Mouse (Mus musculus): ENCODE results near the gene Nsa2. TPM values are rescaled to one million over a fixed set of nuclear protein-coding genes. Genes with fewer than 3 reads are reported as not detected.

Nsa2 gene
- polyA plus RNA-seq, 1 experiment: 32.5 TPM

DNA sequence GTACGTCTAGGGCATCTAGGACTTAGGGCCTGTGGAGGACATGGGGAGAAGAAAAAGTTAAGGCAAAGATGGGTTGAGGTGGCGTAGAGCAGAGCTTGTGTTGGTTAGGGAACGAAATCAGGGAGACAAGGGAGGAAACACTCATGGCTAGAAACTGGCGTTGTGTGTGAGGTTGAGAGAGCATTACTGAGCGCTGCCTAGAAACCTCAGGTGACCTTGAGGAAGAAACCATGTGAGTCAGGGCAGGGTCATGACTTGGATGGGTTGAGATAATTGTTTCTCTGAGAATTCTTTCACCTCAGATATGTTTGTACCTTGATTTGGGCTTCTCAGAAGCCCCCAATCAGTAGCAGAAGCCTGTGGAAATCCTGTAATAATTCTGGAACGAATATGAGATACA lies 50.3 kb downstream of the Nsa2 start:
- Histone ChIP-seq H3K27me3 (replicated peaks; ENCODE audit: control insufficient read depth, insufficient read depth, low read length) (no peaks in the 10 kb centered on the region), H3K4me1 (ENCODE audit: control insufficient read depth, insufficient read depth, low read length) (no peaks in the 10 kb centered on the region), H3K36me3 (ENCODE audit: control insufficient read depth, insufficient read depth, low read length) (no peaks in the 10 kb centered on the region), H3K27ac (ENCODE audit: insufficient read depth, low read depth, low read length) (no peak overlapping the region), H3K4me3 (ENCODE audit: insufficient read depth, low read depth, low read length) (no peak overlapping the region)
- DNase-seq: no peak
- 91% methylated on average over 6 of the region's 6 CpGs for WGBS
- TF ChIP-seq POLR2A (IDR thresholded peaks at IDR 0.05; ENCODE audit: low read depth, low read length): no peak
- no peak for TF ChIP-seq CTCF (conservative IDR thresholded peaks at IDR 0.05; ENCODE audit: insufficient read depth, insufficient read length, low read depth, low read length)

DNA sequence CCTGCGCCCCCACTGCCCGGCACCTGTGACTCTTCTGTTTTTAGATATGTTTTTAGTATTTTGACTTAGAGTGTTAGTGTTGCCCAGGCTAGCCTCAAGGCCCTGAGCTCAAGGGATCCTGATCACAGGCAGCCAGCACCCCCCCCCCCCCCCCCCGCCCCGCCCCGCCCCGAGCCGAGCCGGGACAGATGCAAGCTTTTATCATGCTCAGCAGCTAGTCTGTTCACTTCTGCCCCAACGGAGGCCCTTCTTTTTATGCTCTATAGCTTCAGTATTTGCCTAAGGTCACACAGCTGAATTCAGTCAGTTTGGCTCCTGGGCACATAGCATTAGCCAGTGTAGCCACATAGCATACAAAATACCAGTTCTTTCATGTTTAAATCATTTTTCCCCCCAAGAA lies 51.4 kb downstream of the Nsa2 start:
- 74% methylated on average over 9 of the region's 9 CpGs for WGBS
- no peak for DNase-seq
- no peaks in the 10 kb centered on the region for H3K27me3 ChIP-seq (replicated peaks; ENCODE audit: control insufficient read depth, insufficient read depth, low read length)
- H3K4me3 ChIP-seq (ENCODE audit: insufficient read depth, low read depth, low read length): no peak overlapping the region
- H3K4me1 ChIP-seq (ENCODE audit: control insufficient read depth, insufficient read depth, low read length): no peaks in the 10 kb centered on the region
- H3K36me3 ChIP-seq (ENCODE audit: control insufficient read depth, insufficient read depth, low read length): no peaks in the 10 kb centered on the region
- TF ChIP-seq POLR2A (IDR thresholded peaks at IDR 0.05; ENCODE audit: low read depth, low read length) (no peak), CTCF (conservative IDR thresholded peaks at IDR 0.05; ENCODE audit: insufficient read depth, insufficient read length, low read depth, low read length) (no peak)
- no peak overlapping the region for H3K27ac ChIP-seq (ENCODE audit: insufficient read depth, low read depth, low read length)

DNA sequence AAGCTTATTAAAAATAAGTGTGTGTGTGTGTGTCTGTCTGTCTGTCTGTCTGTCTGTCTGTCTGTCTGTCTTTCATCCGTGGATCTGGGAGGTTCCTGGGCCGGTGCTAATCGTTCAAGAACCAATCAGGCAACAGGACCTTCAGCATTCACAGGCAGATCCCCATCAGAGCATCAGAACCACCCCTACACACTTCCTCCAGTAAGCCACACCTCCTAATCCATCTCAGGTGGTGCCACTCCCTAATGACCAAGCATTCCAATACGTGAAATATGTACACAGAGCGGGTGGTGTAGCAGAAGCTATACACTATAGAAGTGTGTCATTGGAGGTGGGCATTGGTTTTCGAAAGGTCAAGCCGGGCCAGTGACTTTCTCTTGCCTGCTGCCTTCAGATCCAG lies 55.3 kb downstream of the Nsa2 start:
- DNase-seq: no peak
- H3K27ac ChIP-seq (ENCODE audit: insufficient read depth, low read depth, low read length): no peak overlapping the region
- H3K27me3 ChIP-seq (replicated peaks; ENCODE audit: control insufficient read depth, insufficient read depth, low read length): no peaks in the 10 kb centered on the region
- TF ChIP-seq CTCF (conservative IDR thresholded peaks at IDR 0.05; ENCODE audit: insufficient read depth, insufficient read length, low read depth, low read length): no peak
- TF ChIP-seq POLR2A (IDR thresholded peaks at IDR 0.05; ENCODE audit: low read depth, low read length): no peak
- 89% methylated on average over 7 of the region's 7 CpGs for WGBS
- no peaks in the 10 kb centered on the region for H3K36me3 ChIP-seq (ENCODE audit: control insufficient read depth, insufficient read depth, low read length)
- no peaks in the 10 kb centered on the region for H3K4me1 ChIP-seq (ENCODE audit: control insufficient read depth, insufficient read depth, low read length)
- no peak overlapping the region for H3K4me3 ChIP-seq (ENCODE audit: insufficient read depth, low read depth, low read length)

DNA sequence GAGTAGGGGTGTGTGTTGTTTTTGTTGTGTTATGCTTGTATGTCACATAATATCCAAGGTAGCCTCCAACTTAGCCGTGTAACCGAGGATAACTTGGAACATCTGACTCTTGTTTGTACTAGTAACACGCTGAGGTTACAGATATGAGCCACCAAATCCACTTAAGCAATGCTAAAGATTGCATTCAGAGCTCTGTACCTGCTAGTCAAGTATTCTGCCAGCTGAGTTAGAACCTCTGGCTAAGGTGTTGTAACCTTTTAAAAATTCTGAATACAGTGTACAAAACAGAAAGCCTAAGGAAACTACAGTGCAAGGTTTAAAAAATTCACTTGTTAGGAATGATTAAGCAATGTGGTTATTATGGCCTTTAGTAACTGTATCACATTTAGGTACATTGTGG lies 57.1 kb downstream of the Nsa2 start:
- Histone ChIP-seq H3K27ac (ENCODE audit: insufficient read depth, low read depth, low read length) (no peak overlapping the region), H3K27me3 (replicated peaks; ENCODE audit: control insufficient read depth, insufficient read depth, low read length) (no peaks in the 10 kb centered on the region; the same call in 1 of the 2 replicates), H3K36me3 (ENCODE audit: control insufficient read depth, insufficient read depth, low read length) (no peaks in the 10 kb centered on the region), H3K4me3 (ENCODE audit: insufficient read depth, low read depth, low read length) (no peak overlapping the region), H3K4me1 (ENCODE audit: control insufficient read depth, insufficient read depth, low read length) (no peaks in the 10 kb centered on the region)
- WGBS: 79% methylated on average over 3 of the region's 3 CpGs
- DNase-seq: no peak
- TF ChIP-seq CTCF (conservative IDR thresholded peaks at IDR 0.05; ENCODE audit: insufficient read depth, insufficient read length, low read depth, low read length) (no peak), POLR2A (IDR thresholded peaks at IDR 0.05; ENCODE audit: low read depth, low read length) (no peak)

DNA sequence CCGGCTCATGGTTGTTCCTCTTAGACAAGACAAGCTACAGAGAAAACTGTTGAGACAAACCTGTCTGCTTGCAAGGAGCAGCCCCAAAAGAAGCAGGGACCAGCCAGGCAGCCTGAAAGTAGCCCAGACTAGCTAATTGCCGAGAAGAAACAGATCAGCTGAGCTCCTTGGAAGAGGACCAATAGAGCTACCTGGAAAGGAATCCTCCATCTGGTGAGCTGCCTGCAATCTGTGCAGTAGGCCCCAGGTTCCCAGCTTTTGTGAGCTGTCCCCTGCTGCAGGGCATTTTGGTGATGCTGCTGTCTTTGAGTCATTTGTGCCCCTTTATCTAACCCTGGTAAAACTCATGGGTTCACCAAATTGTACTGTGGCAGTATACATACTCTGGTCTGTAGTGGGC lies 57.5 kb downstream of the Nsa2 start:
- Histone ChIP-seq H3K36me3 (ENCODE audit: control insufficient read depth, insufficient read depth, low read length) (no peaks in the 10 kb centered on the region), H3K4me3 (ENCODE audit: insufficient read depth, low read depth, low read length) (no peak overlapping the region), H3K4me1 (ENCODE audit: control insufficient read depth, insufficient read depth, low read length) (no peaks in the 10 kb centered on the region), H3K27me3 (replicated peaks; ENCODE audit: control insufficient read depth, insufficient read depth, low read length) (no peaks in the 10 kb centered on the region; the same call in 1 of the 2 replicates), H3K27ac (ENCODE audit: insufficient read depth, low read depth, low read length) (no peak overlapping the region)
- 78% methylated on average over 2 of the region's 2 CpGs for WGBS
- DNase-seq: no peak
- TF ChIP-seq POLR2A (IDR thresholded peaks at IDR 0.05; ENCODE audit: low read depth, low read length) (no peak), CTCF (conservative IDR thresholded peaks at IDR 0.05; ENCODE audit: insufficient read depth, insufficient read length, low read depth, low read length) (no peak)

Other genes with a start within 250 kb of the Nsa2 start
- gene Gcnt4, start 213.2 kb downstream of the Nsa2 start, polyA plus RNA-seq (2012; rRNA removed): 1.2 and 1.3 TPM in 2 replicates
- 0.22 and 0.49 TPM in 2 replicates for gene 1700029F12Rik, start 103.6 kb downstream of the Nsa2 start, polyA plus RNA-seq (2012; rRNA removed)
- 0.06 and 0.23 TPM in 2 replicates for gene Fam169a, start 70.7 kb downstream of the Nsa2 start, polyA plus RNA-seq (2012; rRNA removed)
- gene Gm6169, start 38.7 kb downstream of the Nsa2 start, polyA plus RNA-seq (2012; rRNA removed): 0.92 and 1.8 TPM in 2 replicates
- gene Gfm2, start within 50 bp of the Nsa2 start, polyA plus RNA-seq (2012; rRNA removed): 32.1 and 32.3 TPM in 2 replicates
- 149 and 205 TPM in 2 replicates for gene Hexb, start 60.4 kb upstream of the Nsa2 start, polyA plus RNA-seq (2012; rRNA removed)
- 2.7 and 3.6 TPM in 2 replicates for gene Enc1, start 103.2 kb upstream of the Nsa2 start, polyA plus RNA-seq (2012; rRNA removed)

Data from kidney, adult 2 months (tissue).